ENCODE assay signal across 27 mouse cellular contexts in genomic region chr5:144663981-144664380, GRCm38 (mm10).
"Had no signal": no experiment of that assay in that cellular context is flagged by ENCODE, and none has a peak within 500 bp of the region (broad histone marks: within the 10 kb centered on the region; RNA-seq: fewer than 3 reads in every experiment).

No protein-coding gene starts in this region.

- H3K27ac ChIP-seq: gastrocnemius, adult 2 months; heart, adult 2 months; heart, embryonic 10.5 days; hindbrain, embryonic 10.5 days; hindbrain, embryonic 12.5 days; hindbrain, embryonic 14.5 days; intestine, embryonic 15.5 days; layer of hippocampus, adult 2 months; left cerebral cortex, adult 2 months; limb, embryonic 13.5 days; limb, embryonic 15.5 days; liver, embryonic 12.5 days; liver, embryonic 14.5 days had no signal

- ATAC-seq: hindbrain, embryonic 16.5 days; inflammation-experienced regulatory T-cells, adult 6 months; intestine, embryonic 15.5 days; intestine, postnatal 0 days; liver, embryonic 12.5 days had no signal

- H3K4me3 ChIP-seq: gastrocnemius, adult 2 months; heart, adult 2 months; heart, embryonic 10.5 days; heart, embryonic 12.5 days; hindbrain, embryonic 10.5 days; hindbrain, embryonic 12.5 days; intestine, embryonic 15.5 days; layer of hippocampus, adult 2 months; left cerebral cortex, adult 2 months; limb, embryonic 13.5 days; limb, embryonic 15.5 days; liver, embryonic 12.5 days had no signal

- H3K36me3 ChIP-seq: heart, embryonic 10.5 days; heart, embryonic 12.5 days; hindbrain, embryonic 10.5 days; hindbrain, embryonic 12.5 days; intestine, embryonic 15.5 days; limb, embryonic 13.5 days; limb, embryonic 15.5 days; liver, embryonic 12.5 days had no signal

- H3K4me1 ChIP-seq: heart, embryonic 10.5 days; heart, embryonic 12.5 days; hindbrain, embryonic 10.5 days; hindbrain, embryonic 12.5 days; intestine, embryonic 15.5 days; limb, embryonic 13.5 days; limb, embryonic 15.5 days; liver, embryonic 12.5 days had no signal

- H3K27me3 ChIP-seq: heart, embryonic 12.5 days; hindbrain, embryonic 12.5 days; intestine, embryonic 15.5 days; limb, embryonic 15.5 days; liver, embryonic 12.5 days had no signal

- DNase-seq: gastrocnemius, adult 2 months; gastrocnemius, postnatal 10 days; gastrocnemius, postnatal 25 days; heart, adult 2 months; heart, postnatal 10 days; heart, postnatal 4 days; kidney, adult 18-20 months; kidney, adult 8-10 months; kidney, postnatal 10 days; kidney, postnatal 25 days; kidney, postnatal 4 days; left cerebral cortex, postnatal 4 days had no signal
